Comparison of ENCODE assay signal across 8 mouse cellular contexts in genomic region chr3:73053451-73053931, GRCm38 (mm10). TPM values are rescaled to one million over a fixed set of nuclear protein-coding genes. Genes with fewer than 3 reads are reported as not detected.
DNase-seq lines count a peak whose midpoint lies in the region; ATAC-seq lines count a peak whose summit lies in the region.

No protein-coding gene starts in this region.

- peak overlapping the region; percentile 61 for H3K4me2 ChIP-seq in kidney, embryonic 16.5 days (replicated peaks; ENCODE audit: low read depth, low read length)
- peak overlapping the region; percentile 73 for H3K4me2 ChIP-seq in limb, embryonic 13.5 days (replicated peaks)

- no peaks in the 10 kb centered on the region for H3K36me3 ChIP-seq in kidney, embryonic 16.5 days (ENCODE audit: insufficient read depth, low read length)
- no peaks in the 10 kb centered on the region for H3K36me3 ChIP-seq in forebrain, embryonic 10.5 days (replicated peaks)
- H3K36me3 ChIP-seq in limb, embryonic 13.5 days: no peaks in the 10 kb centered on the region

- H3K4me1 ChIP-seq in kidney, embryonic 16.5 days (ENCODE audit: insufficient read depth, low read length): peaks cover 10% of the 10 kb centered on the region
- peaks cover 18% of the 10 kb centered on the region for H3K4me1 ChIP-seq in forebrain, embryonic 10.5 days
- H3K4me1 ChIP-seq in limb, embryonic 13.5 days: peaks cover 17% of the 10 kb centered on the region

- peak overlapping the region; percentile 39 for H3K4me3 ChIP-seq in kidney, embryonic 16.5 days (ENCODE audit: low read length)
- peak overlapping the region; percentile 53 for H3K4me3 ChIP-seq in forebrain, embryonic 10.5 days
- H3K4me3 ChIP-seq in limb, embryonic 13.5 days: peak overlapping the region; percentile 45

- ATAC-seq in kidney, embryonic 16.5 days (ENCODE audit: low FRiP score, low TSS enrichment): peak; percentile 84
- peak; percentile 58; the same call in 1 of the 2 replicates for ATAC-seq in limb, embryonic 13.5 days (ENCODE audit: low FRiP score, low read depth)

- peaks cover 46% of the 10 kb centered on the region for H3K27me3 ChIP-seq in kidney, embryonic 16.5 days (ENCODE audit: insufficient read depth, low read length)
- H3K27me3 ChIP-seq in forebrain, embryonic 10.5 days (ENCODE audit: poor library complexity, severe bottlenecking): peaks cover 64% of the 10 kb centered on the region
- peaks cover 79% of the 10 kb centered on the region for H3K27me3 ChIP-seq in limb, embryonic 13.5 days

- H3K27ac ChIP-seq in kidney, embryonic 16.5 days (ENCODE audit: low read length): no peak overlapping the region
- peak overlapping the region; percentile 71 for H3K27ac ChIP-seq in forebrain, embryonic 10.5 days
- no peak overlapping the region for H3K27ac ChIP-seq in limb, embryonic 13.5 days

- H3K9ac ChIP-seq in kidney, embryonic 16.5 days (replicated peaks; ENCODE audit: low read length): no peak overlapping the region
- no peak overlapping the region for H3K9ac ChIP-seq in limb, embryonic 13.5 days

- no peaks in the 10 kb centered on the region for H3K9me3 ChIP-seq in kidney, embryonic 16.5 days (ENCODE audit: low read length)
- H3K9me3 ChIP-seq in forebrain, embryonic 10.5 days: no peaks in the 10 kb centered on the region
- no peaks in the 10 kb centered on the region for H3K9me3 ChIP-seq in limb, embryonic 13.5 days

- 0% methylated on average over 26 of the region's 26 CpGs for WGBS in kidney, embryonic 16.5 days
- WGBS in forebrain, embryonic 10.5 days: under 1% methylated on average over 26 of the region's 26 CpGs
- under 1% methylated on average over 26 of the region's 26 CpGs for whole genome bisulfite sequencing in limb, embryonic 13.5 days

- no peak for DNase-seq in kidney, adult 11 months
- peak; percentile 23 for DNase-seq in cerebellum, adult 11-12 months
- DNase-seq in forebrain, embryonic 10.5 days (ENCODE audit: extremely low spot score, low spot score): peak; percentile 38
- peak; percentile 69 to 72 for DNase-seq in right cerebral cortex, postnatal 10 days (ENCODE audit: low spot score in 2 of 2)
- no peak for DNase-seq in urinary bladder, postnatal 4 days (ENCODE audit: low spot score in 2 of 2)
- DNase-seq in urinary bladder, postnatal 36 days (ENCODE audit: low spot score in 2 of 2): no peak

RNA-seq across cellular contexts. Expression of gene Slitrk3, which starts 4.1 kb away (rescaled TPM):
- 0.29 TPM in 1 of 2 replicates, not detected in the other for polyA plus RNA-seq in kidney, embryonic 16.5 days (2015; fragmentation: Nextera tagmentation; extraction: Ambion mirVana)
- polyA plus RNA-seq in forebrain, embryonic 10.5 days (2016; fragmentation: Nextera tagmentation; extraction: Ambion mirVana): 0.18 and 0.27 TPM in 2 replicates
- 0.78 and 0.99 TPM in 2 replicates for polyA plus RNA-seq in limb, embryonic 13.5 days (2015; fragmentation: Nextera tagmentation; extraction: Ambion mirVana)

Comparison
In these comparisons a context has a peak if more than half of its experiments do, and no peak if none do; other contexts are left out.
1. DNase-seq: peak in cerebellum, adult 11-12 months (single experiment), forebrain, embryonic 10.5 days (single experiment) and right cerebral cortex, postnatal 10 days (2 of 2); none in kidney, adult 11 months (single experiment), urinary bladder, postnatal 4 days (0 of 2) and urinary bladder, postnatal 36 days (0 of 2).
2. Peak in every context shown above with its lines, with median percentiles within 50 percentile points of each other: H3K4me3 ChIP-seq.